Mouse (Mus musculus) lung, postnatal 0 days (tissue): ENCODE measurements around the gene Eri3.

Experiments used
- CTCF ChIP-seq: IDR thresholded peaks from 2 replicates; pipeline ENCODE4 v1.5.1; 2016; ENCODE audit warnings: antibody characterized with exemption, mild to moderate bottlenecking
- EP300 ChIP-seq: IDR thresholded peaks from 2 replicates; pipeline ENCODE4 v1.6.1; 2016; ENCODE audit warnings: antibody characterized with exemption, mild to moderate bottlenecking, control low read depth

DNA sequence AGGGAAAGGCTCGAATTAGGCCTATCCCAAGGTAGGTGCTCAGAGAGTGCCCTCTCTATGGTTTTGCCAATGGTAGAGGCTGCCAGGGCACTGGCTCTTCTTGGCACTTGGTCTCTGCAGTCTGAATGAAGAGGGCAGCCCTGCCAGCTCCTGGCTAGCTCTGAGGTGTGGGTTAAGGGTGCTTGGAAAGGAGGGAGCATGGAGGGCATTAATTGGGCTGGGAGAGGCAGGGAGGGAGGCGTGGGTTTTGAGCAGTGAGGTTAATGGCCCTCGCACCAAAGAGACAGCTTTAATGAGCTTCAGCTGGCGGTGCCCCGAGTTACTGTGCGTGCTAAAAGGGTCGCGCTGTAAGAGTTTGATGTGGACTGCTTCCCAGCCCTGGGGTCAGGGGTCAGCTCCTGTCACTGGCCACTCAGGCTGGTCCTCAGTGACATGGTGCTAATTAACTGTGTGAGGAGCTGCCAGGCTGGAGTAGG is 101.5 kb downstream of the Eri3 start:
- TF ChIP-seq CTCF (no peak), EP300 (no peak)
